Mouse (Mus musculus): ENCODE results near the gene Tnrc6b.
"Not testable (repeated sequence)": the region's sequence is repeated elsewhere in the genome, so short reads cannot be mapped to it uniquely, and the experiment has no call there.

The Tnrc6b gene

GRCm38 (mm10) chr15:80913803-80914202 is 202.7 kb downstream of the Tnrc6b start:
- no peak for DNase-seq (ENCODE audit: low spot score in 2 of 2)

GRCm38 (mm10) chr15:80915850-80916249 is 204.7 kb downstream of the Tnrc6b start:
- no peak for DNase-seq (ENCODE audit: low spot score in 2 of 2)

GRCm38 (mm10) chr15:80916621-80917020 is 205.5 kb downstream of the Tnrc6b start:
- DNase-seq (ENCODE audit: low spot score in 2 of 2), result no peak

GRCm38 (mm10) chr15:80920346-80920745 is 209.2 kb downstream of the Tnrc6b start:
- DNase-seq (ENCODE audit: low spot score in 2 of 2), result no peak

- DNase-seq (ENCODE audit: low spot score in 2 of 2), result no peak
Measured at GRCm38 (mm10) chr15:80921781-80922180, 210.7 kb downstream of the Tnrc6b start.

- no peak for DNase-seq (ENCODE audit: low spot score in 2 of 2)
Measured at GRCm38 (mm10) chr15:80924211-80924610, 213.1 kb downstream of the Tnrc6b start.

GRCm38 (mm10) chr15:80928811-80929355 is 217.8 kb downstream of the Tnrc6b start:
- DNase-seq (ENCODE audit: low spot score in 2 of 2), result no peak

- DNase-seq (ENCODE audit: low spot score in 2 of 2), result no peak
Measured at GRCm38 (mm10) chr15:80930048-80930571, 219.0 kb downstream of the Tnrc6b start.

GRCm38 (mm10) chr15:80930676-80931320 is 219.7 kb downstream of the Tnrc6b start:
- not testable (repeated sequence) for DNase-seq (ENCODE audit: low spot score in 2 of 2)

GRCm38 (mm10) chr15:80931345-80931960 is 220.3 kb downstream of the Tnrc6b start:
- no peak for DNase-seq (ENCODE audit: low spot score in 2 of 2)

GRCm38 (mm10) chr15:80934841-80935240 is 223.7 kb downstream of the Tnrc6b start:
- DNase-seq (ENCODE audit: low spot score in 2 of 2), result no peak

GRCm38 (mm10) chr15:80936686-80937085 is 225.6 kb downstream of the Tnrc6b start:
- DNase-seq (ENCODE audit: low spot score in 2 of 2), result no peak

- DNase-seq (ENCODE audit: low spot score in 2 of 2), result no peak
Measured at GRCm38 (mm10) chr15:80938615-80939014, 227.5 kb downstream of the Tnrc6b start.

- DNase-seq (ENCODE audit: low spot score in 2 of 2), result no peak
Measured at GRCm38 (mm10) chr15:80939401-80939800, 228.3 kb downstream of the Tnrc6b start.

GRCm38 (mm10) chr15:80941468-80942040 is 230.4 kb downstream of the Tnrc6b start:
- DNase-seq (ENCODE audit: low spot score in 2 of 2), result no peak

GRCm38 (mm10) chr15:80945851-80946250 is 234.7 kb downstream of the Tnrc6b start:
- DNase-seq (ENCODE audit: low spot score in 2 of 2), result peak in 1 of 2 experiments; percentile 76

GRCm38 (mm10) chr15:80948145-80949135 is 237.3 kb downstream of the Tnrc6b start, which contains the start of gene Adsl:
Adsl (plus strand) TSS chr15:80948490.
- peak; percentile 93 for DNase-seq (ENCODE audit: low spot score in 2 of 2)

- no peak for DNase-seq (ENCODE audit: low spot score in 2 of 2)
Measured at GRCm38 (mm10) chr15:80949431-80949830, 238.3 kb downstream of the Tnrc6b start.

- DNase-seq (ENCODE audit: low spot score in 2 of 2), result no peak
Measured at GRCm38 (mm10) chr15:80950055-80950454, 238.9 kb downstream of the Tnrc6b start.

GRCm38 (mm10) chr15:80953971-80954370 is 242.9 kb downstream of the Tnrc6b start:
- DNase-seq (ENCODE audit: low spot score in 2 of 2), result no peak

- DNase-seq (ENCODE audit: low spot score in 2 of 2), result no peak
Measured at GRCm38 (mm10) chr15:80954861-80955260, 243.7 kb downstream of the Tnrc6b start.
